Mouse (Mus musculus): Measurements from ENCODE around the gene Tspan9. TPM values are rescaled to one million over a fixed set of nuclear protein-coding genes. Genes with fewer than 3 reads are reported as not detected.

Gene Tspan9
- polyA plus RNA-seq, 1 experiment from 2014 or later: 77.3 TPM

DNA sequence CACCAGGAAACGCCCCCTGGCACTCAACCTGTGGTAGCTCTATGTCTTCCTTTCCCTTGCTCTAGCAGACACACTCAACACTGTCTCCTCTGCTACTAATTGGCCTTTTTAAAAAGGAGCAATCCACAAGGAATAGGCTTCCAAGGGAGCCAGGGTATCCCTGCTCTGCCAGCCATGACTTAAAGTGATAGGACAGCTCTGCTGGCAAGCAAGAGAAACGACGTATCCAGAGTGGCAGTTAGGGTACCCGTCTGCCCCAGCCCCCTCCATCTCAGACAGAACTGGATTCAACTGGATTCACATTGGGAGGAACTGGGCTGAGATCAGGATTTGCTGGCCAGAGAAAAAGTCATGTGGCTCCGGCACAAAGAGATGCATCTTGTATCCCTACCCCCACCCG, 112.9 kb downstream of the Tspan9 start:
- DNase-seq (ENCODE audit: low spot score): no peak
- 0 out of 2 replicates have a peak overlapping the region, but pooled peaks have one; percentile 27 for H3K9ac ChIP-seq (ENCODE audit: low read length)
- H3K4me2 ChIP-seq (replicated peaks; ENCODE audit: low read depth): no peak overlapping the region
- H3K4me1 ChIP-seq (replicated peaks; ENCODE audit: control insufficient read depth, insufficient read depth): peaks cover 2% of the 10 kb centered on the region; the same call in 1 of the 2 replicates
- no peak overlapping the region for H3K4me3 ChIP-seq (ENCODE audit: low read depth, low read length)
- H3K27me3 ChIP-seq (ENCODE audit: control insufficient read depth, insufficient read depth, low read length): no peaks in the 10 kb centered on the region
- TF ChIP-seq EP300 (optimal IDR thresholded peaks at IDR 0.05) (no peak), CTCF (IDR thresholded peaks at IDR 0.05; ENCODE audit: low read depth) (no peak)
- no peaks in the 10 kb centered on the region for H3K36me3 ChIP-seq (ENCODE audit: control insufficient read depth, insufficient read depth, low read length)
- 75% methylated on average over 6 of the region's 6 CpGs for WGBS
- H3K27ac ChIP-seq (replicated peaks): no peak overlapping the region
- no peaks in the 10 kb centered on the region for H3K9me3 ChIP-seq (ENCODE audit: control insufficient read depth, low read length)
- ATAC-seq (ENCODE audit: low FRiP score, low TSS enrichment): no peak

DNA sequence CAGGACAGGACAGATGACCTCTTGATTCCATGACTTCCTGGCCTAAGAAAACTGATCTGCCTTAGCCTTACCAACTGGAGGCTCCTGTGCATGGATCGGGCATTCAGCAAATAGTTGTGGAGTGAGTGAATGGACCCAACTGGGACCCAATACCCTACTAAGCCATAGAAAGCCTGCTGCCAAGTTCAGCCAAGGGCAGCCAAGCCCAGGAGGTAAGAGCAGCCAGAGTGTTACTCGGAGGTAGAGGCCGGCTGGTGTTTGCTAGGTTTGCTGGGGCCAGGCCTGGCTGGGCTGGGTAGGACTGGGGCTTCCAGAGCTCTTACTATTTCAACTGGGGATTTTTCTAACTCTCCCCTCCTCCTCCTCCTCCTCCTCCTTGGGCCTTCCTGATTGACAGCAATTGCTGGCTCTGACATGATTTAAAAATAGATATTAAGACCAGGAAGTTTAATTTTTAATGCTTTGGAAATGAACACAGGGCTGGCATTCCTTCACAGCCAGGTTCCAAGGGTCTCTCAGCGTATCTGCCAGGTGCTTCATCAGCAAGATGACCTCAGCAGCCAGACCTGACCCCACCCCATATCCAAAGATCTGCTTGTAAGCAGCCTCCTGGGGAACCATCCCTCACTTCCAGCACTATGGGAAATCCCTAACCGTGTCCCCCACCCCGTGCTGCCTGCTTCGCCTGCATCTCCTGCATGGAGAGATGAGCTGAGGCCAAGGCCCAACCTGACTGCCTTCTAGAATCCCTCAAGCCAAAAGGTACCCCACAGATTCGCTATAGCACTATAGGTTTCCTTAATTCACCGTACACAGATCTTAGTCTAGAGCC, 113.7 kb downstream of the Tspan9 start:
- 80% methylated on average over 9 of the region's 9 CpGs for WGBS
- H3K27me3 ChIP-seq (ENCODE audit: control insufficient read depth, insufficient read depth, low read length): no peaks in the 10 kb centered on the region
- H3K4me2 ChIP-seq (replicated peaks; ENCODE audit: low read depth): no peak overlapping the region
- H3K4me3 ChIP-seq (ENCODE audit: low read depth, low read length): no peak overlapping the region
- DNase-seq (ENCODE audit: low spot score): no peak
- no peaks in the 10 kb centered on the region for H3K9me3 ChIP-seq (ENCODE audit: control insufficient read depth, low read length)
- H3K27ac ChIP-seq (replicated peaks): no peak overlapping the region
- H3K36me3 ChIP-seq (ENCODE audit: control insufficient read depth, insufficient read depth, low read length): no peaks in the 10 kb centered on the region
- ATAC-seq (ENCODE audit: low FRiP score, low TSS enrichment): no peak
- TF ChIP-seq CTCF (IDR thresholded peaks at IDR 0.05; ENCODE audit: low read depth) (no peak), EP300 (optimal IDR thresholded peaks at IDR 0.05) (no peak)
- no peak overlapping the region for H3K9ac ChIP-seq (ENCODE audit: low read length)
- H3K4me1 ChIP-seq (replicated peaks; ENCODE audit: control insufficient read depth, insufficient read depth): 0 out of 2 replicates have a peak, but pooled peaks cover 2% of the 10 kb centered on the region

DNA sequence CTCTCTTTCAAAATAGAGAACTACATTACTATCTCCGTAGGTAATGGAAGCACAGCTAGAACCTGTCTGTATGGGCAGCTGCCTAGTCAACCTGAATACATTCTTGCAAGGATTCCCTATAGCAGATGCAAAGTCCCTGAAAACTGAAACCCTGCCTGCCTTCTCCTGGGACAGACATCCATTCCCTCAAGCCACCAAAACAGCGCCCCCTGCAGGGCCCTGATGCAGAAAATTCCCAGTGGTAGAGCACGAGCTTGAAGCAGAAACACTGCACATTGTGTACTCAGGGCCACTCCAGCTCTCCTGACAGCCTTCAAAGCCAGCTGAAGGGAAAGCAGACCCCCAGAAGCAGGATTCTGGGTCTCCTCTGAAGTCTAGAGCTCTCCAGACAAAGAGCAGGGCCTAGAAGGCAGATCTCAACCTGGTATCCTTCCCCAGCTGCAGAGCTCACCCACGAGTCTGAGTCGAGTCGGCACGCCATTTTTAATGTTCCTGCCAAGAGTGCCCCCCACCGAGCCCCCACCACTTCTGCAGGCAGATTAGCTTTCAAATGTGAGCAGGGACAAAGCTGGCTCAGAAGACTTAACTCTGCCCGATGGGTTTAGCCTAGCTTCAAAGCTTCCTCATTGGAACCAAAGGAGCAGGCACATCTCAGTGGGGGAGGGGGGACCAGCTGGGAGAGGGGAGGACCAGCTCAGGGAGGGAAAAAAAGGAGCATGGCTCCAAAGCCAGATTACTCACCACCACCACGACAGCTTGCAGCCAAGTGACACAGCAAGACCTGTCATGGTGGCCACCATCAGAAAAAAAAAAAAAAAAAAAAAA, 115.1 kb downstream of the Tspan9 start:
- DNase-seq (ENCODE audit: low spot score) (peak; percentile 57), ATAC-seq (ENCODE audit: low FRiP score, low TSS enrichment) (no peak)
- no peak for TF ChIP-seq EP300 (optimal IDR thresholded peaks at IDR 0.05)
- peak; percentile 75 for TF ChIP-seq CTCF (IDR thresholded peaks at IDR 0.05; ENCODE audit: low read depth)
- 46% methylated on average over 10 of the region's 10 CpGs for WGBS
- H3K4me2 ChIP-seq (replicated peaks; ENCODE audit: low read depth): no peak overlapping the region
- H3K4me1 ChIP-seq (replicated peaks; ENCODE audit: control insufficient read depth, insufficient read depth): no peaks in the 10 kb centered on the region
- H3K27ac ChIP-seq (replicated peaks): peak overlapping the region; percentile 40; the same call in 1 of the 2 replicates
- no peaks in the 10 kb centered on the region for H3K36me3 ChIP-seq (ENCODE audit: control insufficient read depth, insufficient read depth, low read length)
- no peak overlapping the region for H3K9ac ChIP-seq (ENCODE audit: low read length)
- no peaks in the 10 kb centered on the region for H3K27me3 ChIP-seq (ENCODE audit: control insufficient read depth, insufficient read depth, low read length)
- H3K9me3 ChIP-seq (ENCODE audit: control insufficient read depth, low read length): no peaks in the 10 kb centered on the region
- no peak overlapping the region for H3K4me3 ChIP-seq (ENCODE audit: low read depth, low read length)

DNA sequence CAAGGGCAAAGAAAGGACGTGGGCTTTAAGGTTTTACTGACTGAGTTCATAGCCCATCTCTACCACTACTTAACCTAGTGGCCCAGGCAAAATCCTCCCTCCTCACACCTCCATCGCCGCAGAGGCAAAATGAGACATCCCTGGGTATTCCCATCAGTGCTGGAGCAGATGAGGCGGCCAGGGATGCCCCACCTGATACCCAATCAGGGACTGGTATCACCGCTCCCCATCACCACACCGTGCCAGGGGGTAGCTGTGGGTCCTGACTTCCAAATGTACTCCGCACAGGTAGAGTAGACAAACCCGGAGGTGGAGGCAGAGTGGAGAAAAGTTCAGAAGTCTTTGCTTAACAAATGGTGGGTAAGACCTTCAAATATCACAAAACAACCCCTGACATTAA, 117.4 kb downstream of the Tspan9 start:
- H3K4me3 ChIP-seq (ENCODE audit: low read depth, low read length): no peak overlapping the region
- ATAC-seq (ENCODE audit: low FRiP score, low TSS enrichment) (no peak), DNase-seq (ENCODE audit: low spot score) (no peak)
- WGBS: 88% methylated on average over 8 of the region's 8 CpGs
- H3K4me2 ChIP-seq (replicated peaks; ENCODE audit: low read depth): no peak overlapping the region
- no peaks in the 10 kb centered on the region for H3K27me3 ChIP-seq (ENCODE audit: control insufficient read depth, insufficient read depth, low read length)
- H3K9ac ChIP-seq (ENCODE audit: low read length): no peak overlapping the region
- H3K9me3 ChIP-seq (ENCODE audit: control insufficient read depth, low read length): no peaks in the 10 kb centered on the region
- peaks cover 5% of the 10 kb centered on the region; the same call in 1 of the 2 replicates for H3K4me1 ChIP-seq (replicated peaks; ENCODE audit: control insufficient read depth, insufficient read depth)
- no peak for TF ChIP-seq EP300 (optimal IDR thresholded peaks at IDR 0.05)
- TF ChIP-seq CTCF (IDR thresholded peaks at IDR 0.05; ENCODE audit: low read depth): no peak
- H3K27ac ChIP-seq (replicated peaks): no peak overlapping the region
- H3K36me3 ChIP-seq (ENCODE audit: control insufficient read depth, insufficient read depth, low read length): no peaks in the 10 kb centered on the region

DNA sequence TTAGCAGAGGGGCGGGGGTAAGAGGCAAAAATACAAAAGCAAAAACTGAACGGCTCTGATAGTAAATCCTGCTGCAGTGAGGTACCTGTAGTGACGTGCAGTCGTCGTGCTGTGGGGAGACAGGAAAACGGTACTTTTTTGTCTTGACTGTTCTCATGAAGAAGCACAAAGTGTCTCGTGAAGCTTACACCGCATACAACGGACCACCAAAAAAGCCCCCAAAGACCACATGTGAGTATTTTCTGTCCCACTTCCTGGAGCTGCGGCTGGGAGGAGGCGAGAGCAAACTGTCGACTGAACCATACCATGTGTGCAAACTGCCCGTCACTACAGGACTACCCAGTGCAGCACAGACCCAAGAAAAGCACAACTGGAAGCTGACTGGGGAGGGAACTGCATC, 117.8 kb downstream of the Tspan9 start:
- Histone ChIP-seq H3K4me3 (ENCODE audit: low read depth, low read length) (no peak overlapping the region), H3K4me1 (replicated peaks; ENCODE audit: control insufficient read depth, insufficient read depth) (peaks cover 5% of the 10 kb centered on the region; the same call in 1 of the 2 replicates), H3K9me3 (ENCODE audit: control insufficient read depth, low read length) (no peaks in the 10 kb centered on the region), H3K27ac (replicated peaks) (no peak overlapping the region), H3K27me3 (ENCODE audit: control insufficient read depth, insufficient read depth, low read length) (no peaks in the 10 kb centered on the region), H3K4me2 (replicated peaks; ENCODE audit: low read depth) (no peak overlapping the region), H3K9ac (ENCODE audit: low read length) (no peak overlapping the region), H3K36me3 (ENCODE audit: control insufficient read depth, insufficient read depth, low read length) (no peaks in the 10 kb centered on the region)
- DNase-seq (ENCODE audit: low spot score) (no peak), ATAC-seq (ENCODE audit: low FRiP score, low TSS enrichment) (no peak)
- no peak for TF ChIP-seq EP300 (optimal IDR thresholded peaks at IDR 0.05)
- no peak for TF ChIP-seq CTCF (IDR thresholded peaks at IDR 0.05; ENCODE audit: low read depth)
- 71% methylated on average over 13 of the region's 13 CpGs for WGBS
